Mouse (Mus musculus): Measurements from ENCODE around the gene Adamts13.

GRCm38 (mm10) chr2:26927745-26928476, 45.3 kb upstream of the Adamts13 start:
- TF ChIP-seq POLR2A (IDR thresholded peaks at IDR 0.05; ENCODE audit: control insufficient read depth in 1 of 2, insufficient read depth in 1 of 2, low read depth in 1 of 2, low read length in 2 of 2, poor library complexity in 1 of 2) = no peak; a peak in 1 of 4 replicates
- no peak for TF ChIP-seq CHD2 (IDR thresholded peaks at IDR 0.05; ENCODE audit: low read length)
- no peak for TF ChIP-seq TCF12 (IDR thresholded peaks at IDR 0.05; ENCODE audit: low read depth, low read length)
- TF ChIP-seq NELFE (IDR thresholded peaks at IDR 0.05; ENCODE audit: low read depth, low read length) = no peak
- no peak for TF ChIP-seq GATA1 (IDR thresholded peaks at IDR 0.05; ENCODE audit: low read depth, low read length)
- no peak for TF ChIP-seq CTCF (IDR thresholded peaks at IDR 0.05 in 2 of 3, conservative IDR thresholded peaks at IDR 0.05 in 1 of 3; ENCODE audit: control insufficient read depth in 1 of 3, insufficient read depth in 1 of 3, low read depth in 2 of 3, low read length in 3 of 3, poor library complexity in 1 of 3, severe bottlenecking in 1 of 3)
- no peak for TF ChIP-seq MAX (IDR thresholded peaks at IDR 0.05; ENCODE audit: low read length)
- no peak for TF ChIP-seq ELF1 (IDR thresholded peaks at IDR 0.05; ENCODE audit: low read depth, low read length)
- TF ChIP-seq POLR2AphosphoS2 (IDR thresholded peaks at IDR 0.05; ENCODE audit: low read length) = no peak
- TF ChIP-seq ETS1 (IDR thresholded peaks at IDR 0.05; ENCODE audit: low read depth, low read length) = no peak
